Mouse (Mus musculus): ENCODE data around the gene Doc2b. TPM values are rescaled to one million over a fixed set of nuclear protein-coding genes. Genes with fewer than 3 reads are reported as not detected.

Doc2b gene
- polyA plus RNA-seq, 1 experiment from 2014 or later: 1.4 TPM

DNA sequence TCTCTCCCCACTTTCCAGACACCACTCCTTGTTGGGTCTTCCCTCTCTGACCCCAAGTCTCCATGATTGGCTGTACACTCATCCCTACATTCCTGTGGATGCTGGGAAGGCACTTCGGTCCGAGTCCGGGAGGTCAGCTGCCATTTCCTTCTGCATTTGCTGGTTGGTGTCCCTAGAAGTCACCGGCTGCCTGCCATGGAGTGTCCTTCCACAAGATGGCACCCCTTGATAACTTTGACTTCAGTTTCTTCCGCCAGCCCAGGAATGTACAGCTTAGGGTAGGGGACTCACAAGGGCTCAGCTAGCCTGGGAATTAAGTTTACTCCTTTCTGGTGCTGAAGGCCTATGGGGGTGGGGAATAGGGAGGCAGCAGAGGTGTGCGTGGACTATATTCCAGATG, 13.9 kb downstream of the Doc2b start:
- no peak for ATAC-seq (ENCODE audit: low FRiP score)
- no peak overlapping the region for H3K4me2 ChIP-seq
- H3K9me3 ChIP-seq: no peaks in the 10 kb centered on the region
- H3K27me3 ChIP-seq: 0 out of 2 replicates have a peak, but pooled peaks cover 7% of the 10 kb centered on the region
- 27% methylated on average over 6 of the region's 6 CpGs for WGBS
- H3K36me3 ChIP-seq: no peaks in the 10 kb centered on the region
- H3K9ac ChIP-seq: no peak overlapping the region
- no peak overlapping the region for H3K4me3 ChIP-seq
- no peak overlapping the region for H3K27ac ChIP-seq
- H3K4me1 ChIP-seq (replicated peaks): no peaks in the 10 kb centered on the region

DNA sequence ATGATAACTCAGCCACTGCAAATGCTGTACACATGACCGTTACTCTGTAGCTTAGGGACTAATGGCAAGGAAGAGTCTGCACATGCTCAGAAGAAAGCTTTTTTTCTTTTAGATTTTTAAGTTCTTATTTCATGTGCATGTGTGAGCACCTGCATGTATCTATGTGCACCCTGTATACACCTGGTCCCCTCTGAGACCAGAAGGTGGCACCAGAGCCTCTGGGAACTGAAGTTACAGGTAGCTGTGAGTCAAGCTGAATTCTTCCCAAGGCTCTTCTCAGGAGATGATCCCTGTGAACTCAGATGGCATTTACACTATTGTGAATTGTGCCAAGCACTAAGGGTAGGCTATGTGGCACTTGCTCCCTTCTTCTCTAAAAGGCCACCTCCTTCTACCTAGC, 19.9 kb downstream of the Doc2b start:
- H3K4me1 ChIP-seq (replicated peaks): no peaks in the 10 kb centered on the region
- no peak overlapping the region for H3K9ac ChIP-seq
- H3K27me3 ChIP-seq: no peaks in the 10 kb centered on the region
- H3K4me3 ChIP-seq: no peak overlapping the region
- H3K9me3 ChIP-seq: no peaks in the 10 kb centered on the region
- H3K36me3 ChIP-seq: no peaks in the 10 kb centered on the region
- no peak for ATAC-seq (ENCODE audit: low FRiP score)
- WGBS: 98% methylated on average over 1 of the region's 1 CpGs
- no peak overlapping the region for H3K4me2 ChIP-seq
- H3K27ac ChIP-seq: no peak overlapping the region

DNA sequence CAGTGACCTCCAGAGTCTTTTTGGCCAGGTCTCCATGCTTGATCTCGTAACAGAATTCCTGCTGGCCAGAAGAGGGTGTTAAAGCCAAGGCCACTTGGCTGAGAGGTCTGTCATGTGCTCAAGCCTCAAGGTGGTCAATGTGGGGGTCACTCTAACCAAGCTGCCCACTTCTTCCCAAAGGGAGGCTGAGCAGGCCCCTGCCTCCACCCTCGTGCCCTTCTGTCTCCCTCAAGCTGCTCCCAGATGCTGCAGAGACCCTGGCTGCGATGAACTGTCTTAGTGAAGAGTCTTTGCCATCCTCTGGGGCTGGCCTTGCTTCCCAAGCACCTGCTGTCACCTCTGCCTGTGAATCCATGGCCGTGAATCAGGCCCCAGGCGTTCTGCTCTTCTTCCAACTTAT, 23.3 kb downstream of the Doc2b start:
- H3K9me3 ChIP-seq: no peaks in the 10 kb centered on the region
- no peak for ATAC-seq (ENCODE audit: low FRiP score)
- no peak overlapping the region for H3K4me2 ChIP-seq
- H3K4me3 ChIP-seq: no peak overlapping the region
- no peak overlapping the region for H3K27ac ChIP-seq
- WGBS: 85% methylated on average over 5 of the region's 5 CpGs
- H3K4me1 ChIP-seq (replicated peaks): peaks cover 5% of the 10 kb centered on the region
- H3K36me3 ChIP-seq: peaks cover 6% of the 10 kb centered on the region
- H3K9ac ChIP-seq: no peak overlapping the region
- H3K27me3 ChIP-seq: no peaks in the 10 kb centered on the region

DNA sequence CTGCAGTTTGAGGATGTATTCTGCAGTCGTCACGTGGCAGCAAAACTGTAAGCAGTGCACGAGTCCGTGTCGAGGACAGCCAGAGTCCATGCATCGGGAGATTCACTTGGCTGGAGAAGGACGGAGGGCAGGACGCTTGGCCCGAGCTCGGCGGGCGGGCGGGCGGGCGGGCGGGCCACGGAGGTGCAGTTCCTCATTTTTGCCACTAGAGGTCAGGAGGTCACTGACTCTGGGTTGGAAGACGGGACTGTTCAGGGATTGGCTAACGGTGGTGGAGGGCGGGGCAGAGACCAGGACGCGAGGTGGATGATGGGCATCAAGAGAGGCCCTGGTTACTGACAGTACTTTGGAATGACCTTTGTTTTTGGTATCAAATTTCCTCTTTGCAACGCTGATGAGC, 26.6 kb downstream of the Doc2b start:
- H3K4me3 ChIP-seq: no peak overlapping the region

DNA sequence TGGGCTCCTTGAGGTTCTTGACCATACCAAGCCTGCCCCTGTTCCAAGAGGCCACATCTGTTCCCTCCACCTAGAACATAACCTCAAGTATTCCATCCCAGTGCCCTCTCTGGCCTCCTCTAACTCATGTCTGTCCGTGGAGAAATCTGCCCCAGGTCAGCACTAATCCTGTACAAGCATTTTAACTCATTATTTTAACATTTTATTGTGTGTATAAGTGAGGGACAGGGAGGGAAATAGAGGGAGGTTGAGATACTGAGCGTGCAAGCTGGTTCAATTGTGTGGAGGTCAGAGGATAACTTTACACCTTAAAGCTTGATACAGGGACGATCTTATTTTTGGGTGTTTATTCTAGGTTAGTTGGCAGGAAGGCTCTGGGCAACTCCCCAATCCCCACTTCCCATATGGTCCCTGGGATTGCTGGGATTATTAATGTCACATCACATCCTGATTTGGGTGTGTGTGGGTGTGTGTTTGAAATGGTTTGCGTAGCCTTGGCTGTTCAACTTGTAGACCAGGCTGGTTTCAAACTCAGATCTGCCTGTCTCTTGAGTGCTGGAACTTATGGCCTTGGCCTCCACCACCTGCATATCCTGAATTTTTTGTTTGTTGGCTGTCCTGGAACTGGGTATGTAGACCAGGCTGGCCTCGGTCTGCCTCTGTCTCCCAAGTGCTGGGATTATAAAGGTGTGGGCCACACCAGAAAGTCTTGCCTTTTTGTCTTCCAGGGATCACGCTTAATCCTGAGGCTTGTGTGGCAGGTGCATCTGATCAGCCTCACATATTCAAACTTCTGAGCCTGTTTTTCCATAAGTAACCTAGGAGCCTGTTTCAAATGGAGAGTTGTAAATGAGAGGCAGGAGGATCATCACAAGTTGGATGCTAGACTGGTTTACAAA, 27.5 kb downstream of the Doc2b start:
- Histone ChIP-seq H3K4me2 (no peak overlapping the region), H3K36me3 (peaks cover 39% of the 10 kb centered on the region), H3K27ac (no peak overlapping the region), H3K9ac (no peak overlapping the region), H3K9me3 (no peaks in the 10 kb centered on the region), H3K4me3 (no peak overlapping the region), H3K4me1 (replicated peaks) (peaks cover 5% of the 10 kb centered on the region), H3K27me3 (no peaks in the 10 kb centered on the region)
- WGBS: 61% methylated on average over 6 of the region's 6 CpGs
- no peak for ATAC-seq (ENCODE audit: low FRiP score)

More for the DNA sequence above, 26.6 kb downstream of the Doc2b start:
- Histone ChIP-seq H3K36me3 (peaks cover 35% of the 10 kb centered on the region), H3K27ac (no peak overlapping the region), H3K4me2 (peak overlapping the region; percentile 41), H3K9ac (no peak overlapping the region), H3K4me1 (replicated peaks) (peaks cover 5% of the 10 kb centered on the region), H3K27me3 (no peaks in the 10 kb centered on the region), H3K9me3 (no peaks in the 10 kb centered on the region)
- under 1% methylated on average over 23 of the region's 23 CpGs for WGBS
- ATAC-seq (ENCODE audit: low FRiP score): peak; percentile 87

DNA sequence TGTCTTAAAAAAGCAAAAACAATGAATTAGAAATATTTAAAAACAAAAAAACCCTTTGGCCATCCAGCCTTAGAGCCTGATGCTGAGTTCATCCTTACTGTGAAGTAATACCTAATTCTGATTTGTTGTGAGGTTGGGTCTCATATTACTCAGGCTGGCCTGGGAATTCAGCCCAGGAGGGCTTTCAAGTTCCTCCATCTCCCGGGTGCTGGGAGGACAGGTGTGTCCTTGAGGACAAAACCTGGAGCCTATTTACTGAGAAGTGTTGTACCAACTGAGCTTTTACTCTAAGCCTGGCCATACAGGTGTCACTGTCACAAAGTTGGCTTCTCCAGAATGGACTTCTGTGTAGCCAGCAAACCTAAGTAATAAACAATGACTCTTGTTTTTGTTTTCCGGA, 28.8 kb downstream of the Doc2b start:
- no peak overlapping the region for H3K4me3 ChIP-seq
- H3K4me1 ChIP-seq (replicated peaks): peaks cover 5% of the 10 kb centered on the region
- H3K36me3 ChIP-seq: peaks cover 43% of the 10 kb centered on the region
- H3K9me3 ChIP-seq: no peaks in the 10 kb centered on the region
- H3K27me3 ChIP-seq: no peaks in the 10 kb centered on the region
- ATAC-seq (ENCODE audit: low FRiP score): no peak
- no peak overlapping the region for H3K27ac ChIP-seq
- no peak overlapping the region for H3K9ac ChIP-seq
- no peak overlapping the region for H3K4me2 ChIP-seq
- WGBS: 64% methylated on average over 2 of the region's 2 CpGs

DNA sequence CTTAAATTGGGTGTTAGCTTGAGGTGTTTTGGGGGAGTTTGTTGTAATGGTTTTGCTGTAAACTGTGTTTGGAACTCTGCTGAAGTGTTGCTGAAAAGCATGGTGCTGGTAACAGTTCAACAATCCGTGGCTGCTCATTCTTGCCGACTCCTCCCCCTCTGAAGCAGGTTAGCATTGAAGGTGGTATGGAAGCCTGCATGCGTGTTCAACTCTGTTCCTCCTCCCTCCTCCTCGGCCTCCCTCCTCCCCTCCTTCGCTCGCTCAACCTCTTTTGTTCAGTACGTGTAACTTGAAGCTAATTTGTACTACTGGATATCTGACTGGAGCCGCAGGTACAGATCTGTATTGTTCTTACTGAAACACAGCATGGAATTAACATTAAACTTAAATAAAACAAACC, 30.7 kb downstream of the Doc2b start:
- peaks cover 58% of the 10 kb centered on the region for H3K36me3 ChIP-seq
- no peak overlapping the region for H3K9ac ChIP-seq
- ATAC-seq (ENCODE audit: low FRiP score): no peak
- no peaks in the 10 kb centered on the region for H3K27me3 ChIP-seq
- H3K27ac ChIP-seq: no peak overlapping the region
- H3K4me1 ChIP-seq (replicated peaks): peaks cover 5% of the 10 kb centered on the region
- no peak overlapping the region for H3K4me2 ChIP-seq
- no peak overlapping the region for H3K4me3 ChIP-seq
- 83% methylated on average over 8 of the region's 8 CpGs for WGBS
- no peaks in the 10 kb centered on the region for H3K9me3 ChIP-seq

DNA sequence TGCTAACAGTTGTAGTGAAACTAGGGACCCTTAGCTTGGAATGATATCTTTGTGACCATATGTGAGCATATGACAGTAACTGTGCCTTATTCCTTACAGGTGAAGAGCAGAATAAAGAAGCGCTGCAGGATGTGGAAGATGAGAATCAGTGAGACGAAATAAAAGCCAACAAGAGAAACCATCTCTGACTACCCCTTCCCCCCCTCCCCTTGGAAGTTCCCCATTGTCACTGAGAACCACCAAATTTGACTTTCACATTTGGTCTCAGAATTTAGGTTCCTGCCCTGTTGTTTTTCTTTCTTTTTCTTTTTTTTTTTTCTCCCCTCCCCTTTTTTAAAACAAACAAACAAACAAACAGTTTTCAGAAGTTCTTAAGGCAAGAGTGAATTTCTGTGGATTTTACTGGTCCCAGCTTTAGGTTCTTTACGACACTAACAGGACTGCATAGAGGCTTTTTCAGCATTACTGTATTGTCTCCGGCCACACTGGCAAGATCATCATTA, 31.3 kb downstream of the Doc2b start:
- Histone ChIP-seq H3K4me3 (no peak overlapping the region), H3K9ac (no peak overlapping the region), H3K27me3 (no peaks in the 10 kb centered on the region), H3K36me3 (peaks cover 63% of the 10 kb centered on the region), H3K4me1 (replicated peaks) (peaks cover 3% of the 10 kb centered on the region), H3K4me2 (no peak overlapping the region), H3K27ac (no peak overlapping the region), H3K9me3 (no peaks in the 10 kb centered on the region)
- 87% methylated on average over 4 of the region's 4 CpGs for WGBS
- no peak for ATAC-seq (ENCODE audit: low FRiP score)

DNA sequence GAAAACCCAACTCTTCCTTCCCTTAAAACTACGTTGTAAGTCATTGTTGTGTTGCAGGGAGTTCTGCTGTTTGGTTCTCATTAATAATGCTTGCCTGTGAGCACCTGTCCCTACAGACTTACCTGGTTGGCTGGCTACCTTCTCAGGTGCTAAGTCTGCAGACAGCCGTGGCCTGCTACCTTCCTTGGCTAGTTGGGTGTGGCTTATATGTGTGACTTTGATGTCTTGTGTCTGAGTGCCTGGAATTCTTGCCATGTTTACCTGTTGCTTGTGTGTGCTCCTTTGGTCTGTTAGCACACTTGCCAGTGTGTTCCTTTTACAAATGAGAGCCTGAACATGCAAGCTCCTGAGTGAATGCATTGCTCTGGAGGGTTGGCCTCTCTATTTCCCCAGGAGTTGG, 33.1 kb downstream of the Doc2b start:
- 90% methylated on average over 2 of the region's 2 CpGs for WGBS
- no peak overlapping the region for H3K4me3 ChIP-seq
- no peak overlapping the region for H3K4me2 ChIP-seq
- H3K36me3 ChIP-seq: peaks cover 73% of the 10 kb centered on the region
- H3K27ac ChIP-seq: no peak overlapping the region
- H3K27me3 ChIP-seq: no peaks in the 10 kb centered on the region
- H3K9ac ChIP-seq: no peak overlapping the region
- H3K4me1 ChIP-seq (replicated peaks): no peaks in the 10 kb centered on the region
- ATAC-seq (ENCODE audit: low FRiP score): no peak
- no peaks in the 10 kb centered on the region for H3K9me3 ChIP-seq

DNA sequence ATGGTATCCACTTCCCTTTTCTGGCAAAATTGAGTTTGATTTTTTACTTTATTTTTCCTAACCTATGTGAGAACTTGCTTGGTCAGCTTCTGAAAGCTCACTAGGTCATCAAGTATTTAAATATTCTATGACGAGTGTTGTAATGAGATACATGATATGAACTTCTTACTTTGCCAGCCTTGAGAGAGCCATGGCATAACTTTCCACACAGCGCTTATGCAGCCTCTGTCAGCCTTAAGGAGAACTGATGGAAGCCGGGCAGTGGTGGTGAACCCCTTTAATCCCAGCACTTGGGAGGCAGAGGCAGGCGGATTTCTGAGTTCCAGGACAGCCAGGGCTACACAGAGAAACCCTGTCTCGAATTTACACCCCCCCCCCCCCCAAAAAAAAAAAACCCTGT, 35.1 kb downstream of the Doc2b start:
- no peaks in the 10 kb centered on the region for H3K4me1 ChIP-seq (replicated peaks)
- 91% methylated on average over 5 of the region's 5 CpGs for WGBS
- peaks cover 70% of the 10 kb centered on the region for H3K36me3 ChIP-seq
- no peaks in the 10 kb centered on the region for H3K9me3 ChIP-seq
- no peak overlapping the region for H3K4me3 ChIP-seq
- no peak for ATAC-seq (ENCODE audit: low FRiP score)
- H3K27ac ChIP-seq: no peak overlapping the region
- H3K9ac ChIP-seq: no peak overlapping the region
- no peak overlapping the region for H3K4me2 ChIP-seq
- no peaks in the 10 kb centered on the region for H3K27me3 ChIP-seq

DNA sequence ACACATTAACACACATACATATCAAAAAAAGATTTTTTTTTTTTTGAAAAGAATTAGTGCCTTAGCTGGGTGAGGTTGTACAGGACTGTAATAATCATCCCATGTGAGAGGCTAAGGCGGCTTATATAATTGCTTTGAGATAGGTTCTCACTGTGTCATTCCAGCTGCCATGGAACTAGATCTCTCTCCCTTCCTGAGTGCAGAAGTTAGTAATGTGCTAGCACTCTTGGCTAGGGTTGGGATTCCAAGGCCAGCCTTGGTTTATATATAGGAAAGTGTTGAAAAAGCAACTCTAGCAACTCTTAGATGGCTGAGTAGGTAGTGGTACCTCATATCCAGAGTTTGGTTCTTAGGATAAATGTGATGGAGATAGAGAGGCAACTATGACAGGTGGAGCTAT, 37.3 kb downstream of the Doc2b start:
- Histone ChIP-seq H3K36me3 (peaks cover 57% of the 10 kb centered on the region), H3K9ac (no peak overlapping the region), H3K4me2 (no peak overlapping the region), H3K27ac (no peak overlapping the region), H3K4me1 (replicated peaks) (no peaks in the 10 kb centered on the region), H3K9me3 (no peaks in the 10 kb centered on the region), H3K4me3 (no peak overlapping the region), H3K27me3 (no peaks in the 10 kb centered on the region)
- ATAC-seq (ENCODE audit: low FRiP score): no peak
- WGBS: 98% methylated on average over 1 of the region's 1 CpGs

DNA sequence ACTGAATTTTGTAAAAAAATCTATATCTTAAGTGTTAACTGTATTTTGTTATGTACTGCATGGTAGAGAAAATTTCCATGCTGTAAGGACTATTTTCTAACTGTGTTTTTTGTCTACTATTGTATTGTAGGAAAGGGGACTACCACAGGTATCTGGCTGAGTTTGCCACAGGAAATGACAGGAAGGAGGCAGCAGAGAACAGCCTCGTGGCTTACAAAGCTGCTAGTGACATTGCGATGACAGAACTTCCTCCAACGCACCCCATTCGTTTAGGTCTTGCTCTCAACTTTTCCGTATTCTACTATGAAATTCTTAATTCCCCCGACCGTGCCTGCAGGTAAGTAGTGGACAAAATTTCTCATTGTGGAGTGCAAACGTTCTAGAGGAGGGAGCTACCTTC, 39.2 kb downstream of the Doc2b start:
- peaks cover 56% of the 10 kb centered on the region for H3K36me3 ChIP-seq
- no peaks in the 10 kb centered on the region for H3K9me3 ChIP-seq
- no peak overlapping the region for H3K27ac ChIP-seq
- H3K27me3 ChIP-seq: no peaks in the 10 kb centered on the region
- H3K4me3 ChIP-seq: no peak overlapping the region
- no peak overlapping the region for H3K4me2 ChIP-seq
- 88% methylated on average over 8 of the region's 8 CpGs for WGBS
- H3K9ac ChIP-seq: no peak overlapping the region
- no peak for ATAC-seq (ENCODE audit: low FRiP score)
- H3K4me1 ChIP-seq (replicated peaks): no peaks in the 10 kb centered on the region; the same call in none of the 2 replicates

DNA sequence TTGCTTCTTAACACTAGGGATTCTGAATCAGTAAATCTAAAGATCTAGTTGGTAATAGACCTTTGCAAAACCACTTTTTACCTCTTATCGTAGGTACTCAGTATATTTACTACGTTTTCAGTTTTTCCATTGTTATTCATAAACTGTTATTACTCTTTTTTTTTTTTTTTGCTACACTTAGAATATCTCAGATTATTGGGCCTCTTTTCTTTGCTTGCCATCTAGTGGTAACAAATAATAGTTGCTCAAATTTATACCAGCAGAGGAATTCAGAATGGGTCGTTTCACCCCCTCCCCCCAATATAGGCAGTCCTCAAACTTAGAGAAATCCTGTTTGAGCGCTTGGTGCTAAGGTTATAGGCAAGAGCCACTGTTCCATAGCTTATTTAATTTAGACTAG, 44.8 kb downstream of the Doc2b start:
- 81% methylated on average over 4 of the region's 4 CpGs for WGBS
- H3K9ac ChIP-seq: no peak overlapping the region
- no peak for ATAC-seq (ENCODE audit: low FRiP score)

More for the DNA sequence above, 44.8 kb downstream of the Doc2b start:
- H3K4me3 ChIP-seq: no peak overlapping the region
- no peaks in the 10 kb centered on the region for H3K9me3 ChIP-seq
- no peak overlapping the region for H3K27ac ChIP-seq
- H3K4me2 ChIP-seq: no peak overlapping the region
- no peaks in the 10 kb centered on the region for H3K27me3 ChIP-seq
- peaks cover 42% of the 10 kb centered on the region for H3K4me1 ChIP-seq (replicated peaks)
- peaks cover 11% of the 10 kb centered on the region for H3K36me3 ChIP-seq
